Mouse (Mus musculus): ENCODE data around the gene Serpinb1c. TPM values are rescaled to one million over a fixed set of nuclear protein-coding genes. Genes with fewer than 3 reads are reported as not detected.
"Not testable (repeated sequence)": the region's sequence is repeated elsewhere in the genome, so short reads cannot be mapped to it uniquely, and the experiment has no call there.

Gene Serpinb1c
- not detected in 2 replicates for polyA plus RNA-seq (2015; fragmentation: Nextera tagmentation; extraction: Ambion mirVana)

DNA sequence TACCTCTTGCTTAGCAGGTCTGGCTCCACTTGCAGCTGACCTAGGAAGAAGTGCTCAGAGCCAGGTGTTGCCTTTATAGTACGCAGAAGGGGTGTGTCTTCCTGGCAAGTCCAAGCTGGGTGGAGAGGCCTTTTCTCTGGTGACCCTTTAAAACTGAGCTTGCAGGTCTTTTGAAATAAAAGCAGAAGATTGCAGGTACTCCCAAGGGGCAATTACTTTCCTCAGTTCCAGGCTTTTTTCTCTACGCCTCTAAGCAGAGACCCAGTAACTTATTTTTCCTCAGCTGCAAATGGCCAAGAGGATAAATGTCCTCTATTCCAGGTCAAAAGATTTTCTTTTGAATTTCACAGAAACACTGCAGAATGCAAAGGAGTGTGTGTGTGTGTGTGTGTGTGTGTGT is at the start of gene Serpinb1c:
Gene Serpinb1c, minus strand, starts transcription at position 101 of the 400 bp plus-strand sequence.
- no peak within 1 kb of the TSS for H3K27ac ChIP-seq (ENCODE audit: low read length)
- H3K4me3 ChIP-seq (ENCODE audit: low read depth, low read length), result no peak within 1 kb of the TSS
- H3K9me3 ChIP-seq (replicated peaks; ENCODE audit: control insufficient read depth, low read length, poor library complexity, severe bottlenecking), result no peaks in the 10 kb centered on the region
- H3K4me1 ChIP-seq (ENCODE audit: control insufficient read depth, insufficient read depth, low read length), result peaks cover 2% of the 10 kb centered on the region; the same call in 1 of the 2 replicates
- no peaks in the 10 kb centered on the region for H3K27me3 ChIP-seq (ENCODE audit: control insufficient read depth, insufficient read depth, low read depth, low read length)
- no peak for ATAC-seq
- 87% methylated on average over 2 of the region's 2 CpGs for WGBS
- H3K9ac ChIP-seq (ENCODE audit: low read depth, low read length), result no peak within 1 kb of the TSS
- no peak within 1 kb of the TSS for H3K4me2 ChIP-seq (ENCODE audit: low read length)
- no peaks in the 10 kb centered on the region for H3K36me3 ChIP-seq (ENCODE audit: control insufficient read depth, insufficient read depth, low read length)

DNA sequence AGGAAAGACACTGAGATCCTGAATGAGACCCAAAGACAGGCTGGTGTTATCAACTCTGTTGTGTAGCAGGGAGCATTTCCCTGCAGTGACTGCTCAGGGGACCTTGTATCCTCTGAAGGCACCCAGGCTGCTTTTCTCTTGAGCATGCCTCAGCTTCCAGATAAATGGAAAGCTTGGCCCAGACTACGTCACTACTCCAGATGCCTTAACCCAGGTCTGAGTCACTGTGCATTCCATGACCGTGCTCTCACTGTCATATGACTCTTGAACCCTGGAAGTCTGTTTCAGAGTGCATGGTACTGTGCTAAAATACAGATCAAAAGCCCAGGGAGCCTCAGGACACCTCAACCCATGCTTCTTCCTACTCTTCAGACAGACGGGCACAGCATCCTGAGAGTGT is 41.2 kb upstream of the Serpinb1c start:
- not testable (repeated sequence) for H3K9ac ChIP-seq (ENCODE audit: low read depth, low read length); ATAC-seq; H3K27me3 ChIP-seq (ENCODE audit: control insufficient read depth, insufficient read depth, low read depth, low read length); H3K4me3 ChIP-seq (ENCODE audit: low read depth, low read length); H3K36me3 ChIP-seq (ENCODE audit: control insufficient read depth, insufficient read depth, low read length); H3K4me1 ChIP-seq (ENCODE audit: control insufficient read depth, insufficient read depth, low read length); H3K27ac ChIP-seq (ENCODE audit: low read length); H3K4me2 ChIP-seq (ENCODE audit: low read length); H3K9me3 ChIP-seq (replicated peaks; ENCODE audit: control insufficient read depth, low read length, poor library complexity, severe bottlenecking)
- 79% methylated on average over 3 of the region's 3 CpGs for WGBS

DNA sequence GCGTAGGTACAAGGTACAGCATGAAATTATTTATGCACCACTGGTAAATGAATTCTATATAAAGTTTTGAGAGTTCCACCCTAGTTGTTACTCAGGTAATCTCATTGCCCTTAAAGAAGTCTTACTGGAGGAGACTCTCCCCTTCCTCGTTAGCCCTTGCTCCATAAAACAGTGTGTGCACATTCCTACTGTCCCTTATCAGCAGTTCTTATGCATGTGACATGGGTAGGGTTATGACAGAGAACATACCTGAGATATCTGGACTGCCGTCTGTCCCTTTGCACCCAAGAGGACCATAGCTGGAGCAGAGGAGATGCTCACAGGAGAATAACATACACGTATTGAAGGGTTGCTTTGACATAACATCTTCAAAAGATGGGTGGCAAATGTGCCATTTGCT is 40.3 kb upstream of the Serpinb1c start:
- H3K9ac ChIP-seq (ENCODE audit: low read depth, low read length); H3K4me2 ChIP-seq (ENCODE audit: low read length); H3K9me3 ChIP-seq (replicated peaks; ENCODE audit: control insufficient read depth, low read length, poor library complexity, severe bottlenecking); H3K27me3 ChIP-seq (ENCODE audit: control insufficient read depth, insufficient read depth, low read depth, low read length); H3K27ac ChIP-seq (ENCODE audit: low read length); H3K36me3 ChIP-seq (ENCODE audit: control insufficient read depth, insufficient read depth, low read length); H3K4me3 ChIP-seq (ENCODE audit: low read depth, low read length); H3K4me1 ChIP-seq (ENCODE audit: control insufficient read depth, insufficient read depth, low read length); ATAC-seq: not testable (repeated sequence)
- WGBS, result 80% methylated on average over 4 of the region's 4 CpGs

DNA sequence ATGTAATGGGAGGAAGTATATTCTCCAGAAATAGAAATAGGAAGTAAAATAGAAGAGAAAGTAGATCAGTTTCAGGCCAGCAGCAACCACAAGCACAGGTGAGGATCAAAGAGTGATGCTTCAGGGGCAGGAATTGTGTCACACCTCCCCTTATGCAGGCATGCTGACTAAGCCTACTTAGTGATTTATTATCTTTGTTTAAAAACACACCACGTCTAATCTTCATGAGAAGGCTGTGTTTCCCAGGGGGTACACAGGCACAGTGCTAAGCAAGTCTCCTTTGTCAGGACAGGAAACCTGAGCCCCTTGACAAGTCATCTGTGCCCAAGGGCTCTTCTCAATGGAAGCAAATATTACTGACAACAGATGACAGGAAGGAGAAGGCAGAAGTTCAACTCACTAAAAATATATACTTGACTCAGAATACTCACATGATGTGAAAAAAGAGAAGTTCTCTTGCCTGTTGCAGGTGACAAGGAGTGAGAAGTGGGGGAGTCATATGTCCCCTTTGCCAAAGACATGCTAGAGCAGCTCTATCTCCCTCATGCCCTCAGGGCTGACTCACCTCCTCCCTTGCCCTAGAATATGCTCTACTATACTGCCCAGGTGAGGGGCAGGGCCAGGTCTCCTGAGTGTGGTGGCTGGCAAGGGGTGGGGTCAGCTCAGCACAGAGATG is 36.8 kb upstream of the Serpinb1c start:
- no peak overlapping the region for H3K27ac ChIP-seq (ENCODE audit: low read length)
- no peaks in the 10 kb centered on the region for H3K4me1 ChIP-seq (ENCODE audit: control insufficient read depth, insufficient read depth, low read length)
- H3K9ac ChIP-seq (ENCODE audit: low read depth, low read length), result no peak overlapping the region
- WGBS, result 39% methylated on average over 1 of the region's 1 CpGs
- H3K9me3 ChIP-seq (replicated peaks; ENCODE audit: control insufficient read depth, low read length, poor library complexity, severe bottlenecking), result no peaks in the 10 kb centered on the region
- H3K36me3 ChIP-seq (ENCODE audit: control insufficient read depth, insufficient read depth, low read length), result no peaks in the 10 kb centered on the region
- no peak overlapping the region for H3K4me2 ChIP-seq (ENCODE audit: low read length)
- H3K27me3 ChIP-seq (ENCODE audit: control insufficient read depth, insufficient read depth, low read depth, low read length), result no peaks in the 10 kb centered on the region
- H3K4me3 ChIP-seq (ENCODE audit: low read depth, low read length), result no peak overlapping the region
- ATAC-seq, result no peak

DNA sequence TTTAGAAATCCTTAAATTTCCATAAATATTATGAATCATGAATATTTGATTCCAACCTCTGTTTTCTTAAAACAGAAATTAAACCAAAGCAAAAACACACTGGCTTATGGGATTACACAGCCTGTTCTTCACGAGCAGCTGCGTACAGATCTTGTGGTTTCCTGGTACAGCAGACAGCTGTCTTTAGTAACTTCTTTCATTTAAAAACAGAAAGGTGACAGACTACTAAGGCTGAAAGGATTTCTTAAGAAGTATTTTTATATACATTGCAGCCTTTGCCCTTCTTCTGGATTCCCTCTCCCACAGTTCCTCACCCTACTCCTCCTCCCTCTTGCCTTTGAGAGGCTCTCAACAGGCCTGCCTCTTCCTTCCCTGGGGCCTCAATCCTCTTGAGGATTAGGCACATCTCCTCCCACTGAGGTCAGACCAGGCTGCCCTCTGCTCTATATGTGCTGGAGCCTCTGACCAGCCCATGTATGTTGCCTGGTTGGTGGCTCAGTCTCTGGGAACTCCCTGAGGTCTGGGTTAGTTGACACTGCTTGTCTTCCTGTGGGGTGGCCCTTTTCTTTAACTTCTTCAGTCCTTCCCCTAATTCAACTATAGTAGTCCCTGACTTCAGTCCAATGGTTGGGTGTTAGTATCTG is 31.2 kb upstream of the Serpinb1c start:
- H3K36me3 ChIP-seq (ENCODE audit: control insufficient read depth, insufficient read depth, low read length), result no peaks in the 10 kb centered on the region
- no peaks in the 10 kb centered on the region for H3K4me1 ChIP-seq (ENCODE audit: control insufficient read depth, insufficient read depth, low read length)
- H3K27me3 ChIP-seq (ENCODE audit: control insufficient read depth, insufficient read depth, low read depth, low read length), result no peaks in the 10 kb centered on the region
- H3K9ac ChIP-seq (ENCODE audit: low read depth, low read length), result no peak overlapping the region
- WGBS, result 66% methylated on average over 2 of the region's 2 CpGs
- H3K27ac ChIP-seq (ENCODE audit: low read length), result no peak overlapping the region
- no peak overlapping the region for H3K4me2 ChIP-seq (ENCODE audit: low read length)
- H3K9me3 ChIP-seq (replicated peaks; ENCODE audit: control insufficient read depth, low read length, poor library complexity, severe bottlenecking), result no peaks in the 10 kb centered on the region
- ATAC-seq, result no peak
- H3K4me3 ChIP-seq (ENCODE audit: low read depth, low read length), result no peak overlapping the region

DNA sequence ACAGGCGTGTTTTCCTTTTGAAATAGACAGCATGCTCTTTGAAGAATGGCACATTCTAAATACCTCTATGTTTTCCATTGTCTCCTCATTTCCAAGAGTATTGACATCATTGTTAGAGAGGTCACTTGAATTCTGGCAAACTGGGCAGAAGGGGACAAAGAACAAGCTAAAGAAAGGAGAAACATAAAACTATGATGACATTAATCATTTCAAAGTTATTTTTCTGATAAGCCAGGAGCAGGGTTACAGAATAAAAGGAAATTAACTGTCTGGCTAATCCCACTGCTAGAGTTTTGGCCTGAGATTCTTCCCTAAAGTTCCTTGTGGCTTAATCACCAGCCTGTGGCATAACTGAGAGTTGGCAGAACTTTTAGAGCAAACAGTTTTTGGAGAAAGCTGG is 29.2 kb upstream of the Serpinb1c start:
- Histone ChIP-seq H3K36me3 (ENCODE audit: control insufficient read depth, insufficient read depth, low read length) (no peaks in the 10 kb centered on the region), H3K27me3 (ENCODE audit: control insufficient read depth, insufficient read depth, low read depth, low read length) (no peaks in the 10 kb centered on the region), H3K4me3 (ENCODE audit: low read depth, low read length) (no peak overlapping the region), H3K9me3 (replicated peaks; ENCODE audit: control insufficient read depth, low read length, poor library complexity, severe bottlenecking) (no peaks in the 10 kb centered on the region), H3K27ac (ENCODE audit: low read length) (no peak overlapping the region), H3K9ac (ENCODE audit: low read depth, low read length) (no peak overlapping the region), H3K4me1 (ENCODE audit: control insufficient read depth, insufficient read depth, low read length) (no peaks in the 10 kb centered on the region), H3K4me2 (ENCODE audit: low read length) (no peak overlapping the region)
- no peak for ATAC-seq
- WGBS, result 50% methylated on average over 1 of the region's 1 CpGs

DNA sequence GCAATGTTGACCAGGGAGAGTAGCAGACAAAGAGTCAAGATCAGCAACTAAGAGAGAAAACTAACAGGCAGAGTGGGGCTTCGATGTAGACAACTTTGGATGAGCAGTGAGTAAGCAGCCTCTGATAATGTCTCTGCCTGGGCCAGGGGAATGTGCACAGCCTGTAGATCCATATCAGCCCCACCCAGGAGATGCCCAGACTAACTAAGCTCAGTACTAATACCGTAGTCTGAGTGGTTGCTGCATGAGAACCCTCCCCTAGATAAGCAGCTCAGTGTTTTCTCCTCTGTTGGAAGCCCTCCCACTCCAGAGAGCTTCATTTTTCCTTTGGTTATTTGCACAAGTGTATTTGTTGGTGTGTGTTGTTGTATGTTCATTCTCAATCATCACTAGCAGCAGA is 28.6 kb upstream of the Serpinb1c start:
- Histone ChIP-seq H3K9me3 (replicated peaks; ENCODE audit: control insufficient read depth, low read length, poor library complexity, severe bottlenecking) (no peaks in the 10 kb centered on the region), H3K9ac (ENCODE audit: low read depth, low read length) (no peak overlapping the region), H3K27me3 (ENCODE audit: control insufficient read depth, insufficient read depth, low read depth, low read length) (no peaks in the 10 kb centered on the region), H3K4me1 (ENCODE audit: control insufficient read depth, insufficient read depth, low read length) (no peaks in the 10 kb centered on the region), H3K27ac (ENCODE audit: low read length) (no peak overlapping the region), H3K4me3 (ENCODE audit: low read depth, low read length) (no peak overlapping the region), H3K36me3 (ENCODE audit: control insufficient read depth, insufficient read depth, low read length) (no peaks in the 10 kb centered on the region), H3K4me2 (ENCODE audit: low read length) (no peak overlapping the region)
- 90% methylated on average over 2 of the region's 2 CpGs for WGBS
- no peak for ATAC-seq

DNA sequence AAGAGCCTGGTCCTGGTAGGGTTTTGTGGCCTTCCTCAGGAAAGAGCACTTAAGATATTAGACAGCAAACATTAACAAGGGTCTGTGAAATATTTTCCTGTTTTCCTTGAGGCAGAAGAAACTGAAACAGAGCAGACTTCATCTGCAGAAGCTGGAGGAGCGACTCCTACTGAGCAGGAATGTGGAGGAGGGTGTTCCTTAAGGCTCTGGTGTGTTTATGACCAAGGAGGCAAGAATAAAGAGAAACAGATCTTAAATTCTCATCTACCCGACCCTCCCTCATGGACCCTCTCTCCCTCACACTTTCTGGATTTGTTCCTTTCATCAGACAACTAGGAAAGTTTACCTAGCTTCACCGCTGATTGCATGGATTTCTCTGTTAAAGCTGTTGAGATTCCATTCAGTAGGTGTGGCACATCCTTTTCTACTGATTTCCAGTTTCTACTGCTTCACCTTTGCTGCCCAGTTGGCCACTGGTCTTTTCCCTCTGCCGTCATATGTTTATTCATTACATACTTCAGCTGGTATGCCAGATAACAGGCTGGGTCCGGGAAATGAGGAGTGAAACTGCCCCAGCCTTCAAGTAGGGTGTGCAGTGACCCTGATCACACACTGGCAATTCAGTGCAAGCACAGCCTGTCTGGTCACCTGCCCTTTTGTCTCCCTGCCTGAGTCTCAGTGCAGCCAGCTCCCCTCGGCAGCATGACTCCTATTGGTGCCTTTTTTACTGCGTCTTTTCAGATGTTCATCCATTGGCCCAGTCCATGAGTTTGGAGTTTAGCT is 26.8 kb upstream of the Serpinb1c start:
- no peak overlapping the region for H3K9ac ChIP-seq (ENCODE audit: low read depth, low read length)
- no peaks in the 10 kb centered on the region for H3K27me3 ChIP-seq (ENCODE audit: control insufficient read depth, insufficient read depth, low read depth, low read length)
- no peak for ATAC-seq
- no peak overlapping the region for H3K4me3 ChIP-seq (ENCODE audit: low read depth, low read length)
- H3K4me2 ChIP-seq (ENCODE audit: low read length), result no peak overlapping the region
- H3K9me3 ChIP-seq (replicated peaks; ENCODE audit: control insufficient read depth, low read length, poor library complexity, severe bottlenecking), result no peaks in the 10 kb centered on the region
- 64% methylated on average over 7 of the region's 7 CpGs for WGBS
- no peaks in the 10 kb centered on the region for H3K36me3 ChIP-seq (ENCODE audit: control insufficient read depth, insufficient read depth, low read length)
- H3K27ac ChIP-seq (ENCODE audit: low read length), result no peak overlapping the region
- no peaks in the 10 kb centered on the region for H3K4me1 ChIP-seq (ENCODE audit: control insufficient read depth, insufficient read depth, low read length)

DNA sequence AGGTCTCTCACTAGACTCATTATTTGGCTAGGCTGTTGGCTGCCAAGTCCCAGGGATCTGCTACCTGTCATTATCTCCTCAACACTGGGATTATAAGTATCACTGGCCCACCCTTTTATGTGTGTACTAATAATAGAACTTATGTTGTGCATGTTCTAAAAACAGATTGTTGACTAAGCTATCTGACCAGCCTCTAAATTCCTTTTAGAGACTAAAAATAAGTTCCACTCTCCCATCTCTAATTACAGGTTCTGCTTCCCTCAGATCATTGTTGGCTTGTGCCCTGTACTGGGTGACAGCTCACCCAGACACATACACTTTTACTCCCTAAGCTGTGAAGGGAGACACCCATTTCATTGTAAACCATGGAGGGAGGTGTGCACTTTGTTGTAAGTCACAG is 24.6 kb upstream of the Serpinb1c start:
- no peak for ATAC-seq
- H3K4me1 ChIP-seq (ENCODE audit: control insufficient read depth, insufficient read depth, low read length), result no peaks in the 10 kb centered on the region

More for the DNA sequence above, 24.6 kb upstream of the Serpinb1c start:
- H3K27me3 ChIP-seq (ENCODE audit: control insufficient read depth, insufficient read depth, low read depth, low read length), result no peaks in the 10 kb centered on the region
- H3K9ac ChIP-seq (ENCODE audit: low read depth, low read length), result no peak overlapping the region
- H3K4me3 ChIP-seq (ENCODE audit: low read depth, low read length), result no peak overlapping the region
- H3K36me3 ChIP-seq (ENCODE audit: control insufficient read depth, insufficient read depth, low read length), result no peaks in the 10 kb centered on the region
- H3K27ac ChIP-seq (ENCODE audit: low read length), result no peak overlapping the region
- H3K4me2 ChIP-seq (ENCODE audit: low read length), result no peak overlapping the region
- no peaks in the 10 kb centered on the region for H3K9me3 ChIP-seq (replicated peaks; ENCODE audit: control insufficient read depth, low read length, poor library complexity, severe bottlenecking)

All from midbrain, embryonic 16.5 days (tissue).